Mouse (Mus musculus) lung, adult 2 months (tissue): ENCODE measurements around the gene Aldh1a3.

Experiments
- CTCF ChIP-seq: fragments of 200-500 bp; IDR thresholded peaks from 2 replicates; pipeline ENCODE4 v1.5.1; 2011; ENCODE audit warnings: mild to moderate bottlenecking, low read length, control low read depth; ENCODE audit not compliant: insufficient read depth
- POLR2A ChIP-seq: fragments of 200-500 bp; IDR thresholded peaks from 2 replicates; pipeline ENCODE4 v1.6.1; 2011; ENCODE audit warnings: low read depth, mild to moderate bottlenecking, control low read depth, low read length, borderline replicate concordance; ENCODE audit errors: extremely low read depth

GRCm38 (mm10) chr7:66369071-66369933, 58.0 kb downstream of the Aldh1a3 start:
- TF ChIP-seq POLR2A (no peak), CTCF (no peak)
